Mouse (Mus musculus): ENCODE data around the gene Sgms1. TPM values are rescaled to one million over a fixed set of nuclear protein-coding genes. Genes with fewer than 3 reads are reported as not detected.

Gene Sgms1
- polyA plus RNA-seq, 1 experiment from 2014 or later: 19.2 TPM

- no peak overlapping the region for H3K4me2 ChIP-seq (replicated peaks)
- DNase-seq (ENCODE audit: low spot score) (no peak), ATAC-seq (ENCODE audit: low FRiP score) (no peak)
- WGBS: 33% methylated on average over 6 of the region's 6 CpGs
- H3K36me3 ChIP-seq (replicated peaks; ENCODE audit: control insufficient read depth, insufficient read depth): no peaks in the 10 kb centered on the region
- peaks cover 8% of the 10 kb centered on the region; the same call in 1 of the 2 replicates for H3K4me1 ChIP-seq (replicated peaks; ENCODE audit: control insufficient read depth, insufficient read depth, low read length)
- no peaks in the 10 kb centered on the region for H3K27me3 ChIP-seq (ENCODE audit: control insufficient read depth, insufficient read depth, low read length)
- H3K4me3 ChIP-seq (replicated peaks; ENCODE audit: low read length): no peak overlapping the region
- no peak overlapping the region for H3K9ac ChIP-seq
- no peak overlapping the region for H3K27ac ChIP-seq
- H3K9me3 ChIP-seq (ENCODE audit: control insufficient read depth, low read length): no peaks in the 10 kb centered on the region
Observed at GRCm38 (mm10) chr19:32255429-32256185, 133.9 kb downstream of the Sgms1 start.

DNA sequence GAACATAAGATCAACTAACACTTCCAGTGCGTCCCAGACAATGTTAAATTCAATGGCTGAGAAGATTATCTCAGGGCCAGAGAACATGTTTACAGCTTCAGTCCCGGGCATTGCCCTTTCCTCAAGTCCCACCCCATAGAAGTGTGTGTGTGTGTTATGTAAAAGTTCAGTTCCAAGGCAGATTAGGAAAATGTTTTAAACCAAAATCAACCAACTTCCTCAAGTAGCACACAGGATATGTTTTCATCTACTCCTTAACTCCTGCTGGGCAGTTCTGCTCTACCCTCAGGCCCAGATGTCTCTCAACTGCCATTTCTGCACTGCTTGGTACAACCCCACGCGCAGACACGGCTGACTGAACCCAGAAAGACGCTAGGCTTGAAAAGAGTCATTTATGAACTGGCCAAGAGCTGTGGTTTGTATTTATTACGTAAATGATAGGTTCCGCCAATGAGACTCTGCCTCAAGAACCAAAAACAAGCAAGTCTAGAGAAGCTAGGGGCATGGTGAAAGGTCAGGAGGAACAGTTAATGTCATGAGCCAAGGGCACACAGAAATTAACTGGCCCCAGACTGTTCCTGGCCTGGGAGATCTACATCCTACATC is 134.7 kb downstream of the Sgms1 start:
- no peaks in the 10 kb centered on the region for H3K36me3 ChIP-seq (replicated peaks; ENCODE audit: control insufficient read depth, insufficient read depth)
- 53% methylated on average over 8 of the region's 8 CpGs for WGBS
- no peak overlapping the region for H3K4me3 ChIP-seq (replicated peaks; ENCODE audit: low read length)
- DNase-seq (ENCODE audit: low spot score): no peak
- ATAC-seq (ENCODE audit: low FRiP score): no peak
- no peak overlapping the region for H3K9ac ChIP-seq
- no peaks in the 10 kb centered on the region for H3K27me3 ChIP-seq (ENCODE audit: control insufficient read depth, insufficient read depth, low read length)
- peaks cover 8% of the 10 kb centered on the region; the same call in 1 of the 2 replicates for H3K4me1 ChIP-seq (replicated peaks; ENCODE audit: control insufficient read depth, insufficient read depth, low read length)
- no peaks in the 10 kb centered on the region for H3K9me3 ChIP-seq (ENCODE audit: control insufficient read depth, low read length)
- H3K4me2 ChIP-seq (replicated peaks): no peak overlapping the region
- peak overlapping the region; percentile 67 for H3K27ac ChIP-seq

DNA sequence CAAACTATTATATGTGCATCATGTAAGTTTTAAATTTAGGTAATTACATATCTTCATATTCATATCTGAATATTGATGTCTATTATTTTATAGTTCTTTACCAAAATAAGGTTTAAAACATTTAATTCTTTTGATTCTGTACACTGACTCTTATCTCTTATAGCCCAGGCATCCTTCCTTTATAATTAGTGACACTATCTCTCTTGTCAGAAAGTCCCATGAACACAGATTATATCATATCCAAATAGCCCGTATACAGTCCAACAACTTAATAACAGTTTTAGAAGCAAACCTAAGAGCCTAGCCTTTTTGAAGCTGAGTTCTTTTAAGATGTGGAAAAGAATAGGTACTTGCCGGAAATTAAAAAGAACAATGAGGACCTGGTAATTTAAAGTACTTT is 135.3 kb downstream of the Sgms1 start:
- Histone ChIP-seq H3K9me3 (ENCODE audit: control insufficient read depth, low read length) (no peaks in the 10 kb centered on the region), H3K36me3 (replicated peaks; ENCODE audit: control insufficient read depth, insufficient read depth) (no peaks in the 10 kb centered on the region), H3K9ac (no peak overlapping the region), H3K4me2 (replicated peaks) (no peak overlapping the region), H3K27ac (no peak overlapping the region), H3K4me3 (replicated peaks; ENCODE audit: low read length) (no peak overlapping the region), H3K4me1 (replicated peaks; ENCODE audit: control insufficient read depth, insufficient read depth, low read length) (peaks cover 8% of the 10 kb centered on the region; the same call in 1 of the 2 replicates), H3K27me3 (ENCODE audit: control insufficient read depth, insufficient read depth, low read length) (no peaks in the 10 kb centered on the region)
- DNase-seq (ENCODE audit: low spot score) (no peak), ATAC-seq (ENCODE audit: low FRiP score) (no peak)
- WGBS: 85% methylated on average over 2 of the region's 2 CpGs

GRCm38 (mm10) chr19:32252987-32253386 is 136.5 kb downstream of the Sgms1 start:
- no peak overlapping the region for H3K4me3 ChIP-seq (replicated peaks; ENCODE audit: low read length)
- no peaks in the 10 kb centered on the region for H3K36me3 ChIP-seq (replicated peaks; ENCODE audit: control insufficient read depth, insufficient read depth)
- no peak overlapping the region for H3K4me2 ChIP-seq (replicated peaks)
- H3K27me3 ChIP-seq (ENCODE audit: control insufficient read depth, insufficient read depth, low read length): no peaks in the 10 kb centered on the region
- ATAC-seq (ENCODE audit: low FRiP score): no peak
- H3K27ac ChIP-seq: no peak overlapping the region
- H3K9me3 ChIP-seq (ENCODE audit: control insufficient read depth, low read length): no peaks in the 10 kb centered on the region
- H3K4me1 ChIP-seq (replicated peaks; ENCODE audit: control insufficient read depth, insufficient read depth, low read length): peaks cover 8% of the 10 kb centered on the region; the same call in 1 of the 2 replicates
- no peak overlapping the region for H3K9ac ChIP-seq
- 90% methylated on average over 7 of the region's 7 CpGs for WGBS
- no peak for DNase-seq (ENCODE audit: low spot score)

- 70% methylated on average over 3 of the region's 3 CpGs for WGBS
- no peak for ATAC-seq (ENCODE audit: low FRiP score)
Observed at GRCm38 (mm10) chr19:32252451-32252850, 137.1 kb downstream of the Sgms1 start.

DNA sequence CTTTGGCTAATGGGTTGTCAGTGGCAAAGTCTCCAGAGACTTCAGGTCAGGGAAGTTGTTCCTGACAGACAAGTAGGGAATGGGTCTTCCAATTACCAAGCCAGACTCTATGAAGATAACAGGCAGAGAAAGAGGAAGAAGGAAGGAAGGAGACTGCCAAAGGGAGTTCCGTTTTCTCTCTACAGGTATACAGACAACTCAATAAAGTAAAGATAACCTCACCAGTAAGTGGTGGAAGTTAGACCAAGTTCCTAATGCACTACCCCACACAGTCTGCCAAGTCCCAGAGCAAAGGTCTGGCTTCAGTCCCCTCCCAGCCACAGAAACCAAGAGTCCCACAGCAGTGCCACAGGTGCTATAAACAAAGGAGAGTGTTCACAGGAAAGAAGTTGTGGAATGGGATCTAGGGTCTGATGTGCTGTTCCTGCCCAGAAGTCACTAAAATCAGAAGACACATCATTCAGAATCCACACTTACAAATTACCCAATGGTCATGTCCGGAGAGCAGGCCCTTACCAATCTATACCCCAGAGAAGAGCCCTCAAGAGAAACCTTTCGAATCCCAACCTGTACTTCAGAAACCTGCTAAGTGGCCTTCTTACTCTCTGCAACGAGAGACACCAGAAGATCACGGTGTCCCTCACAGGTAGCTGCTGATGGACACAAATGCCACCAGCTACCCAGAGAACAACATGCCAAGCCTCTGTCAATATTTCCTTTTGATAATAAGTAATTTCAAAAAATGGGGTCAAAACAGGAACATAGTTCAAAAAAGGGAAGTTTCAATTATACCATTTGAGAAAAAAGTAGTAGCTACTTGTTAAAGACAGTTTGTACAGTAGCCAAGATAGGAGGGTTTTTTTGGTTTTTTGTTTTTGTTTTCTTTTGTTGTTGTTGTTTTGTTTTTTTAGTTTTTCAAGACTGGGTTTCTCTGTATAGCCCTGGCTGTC is 140.1 kb downstream of the Sgms1 start:
- Histone ChIP-seq H3K27me3 (ENCODE audit: control insufficient read depth, insufficient read depth, low read length) (no peaks in the 10 kb centered on the region), H3K27ac (no peak overlapping the region), H3K36me3 (replicated peaks; ENCODE audit: control insufficient read depth, insufficient read depth) (no peaks in the 10 kb centered on the region), H3K4me3 (replicated peaks; ENCODE audit: low read length) (no peak overlapping the region), H3K9ac (no peak overlapping the region), H3K9me3 (ENCODE audit: control insufficient read depth, low read length) (no peaks in the 10 kb centered on the region), H3K4me1 (replicated peaks; ENCODE audit: control insufficient read depth, insufficient read depth, low read length) (no peaks in the 10 kb centered on the region), H3K4me2 (replicated peaks) (no peak overlapping the region)
- DNase-seq (ENCODE audit: low spot score): no peak
- ATAC-seq (ENCODE audit: low FRiP score): no peak
- 95% methylated on average over 5 of the region's 5 CpGs for WGBS

More at GRCm38 (mm10) chr19:32252451-32252850, 137.1 kb downstream of the Sgms1 start:
- H3K27me3 ChIP-seq (ENCODE audit: control insufficient read depth, insufficient read depth, low read length): no peaks in the 10 kb centered on the region
- no peaks in the 10 kb centered on the region for H3K9me3 ChIP-seq (ENCODE audit: control insufficient read depth, low read length)
- no peak for DNase-seq (ENCODE audit: low spot score)
- no peak overlapping the region for H3K4me3 ChIP-seq (replicated peaks; ENCODE audit: low read length)
- H3K4me2 ChIP-seq (replicated peaks): no peak overlapping the region
- peaks cover 8% of the 10 kb centered on the region; the same call in 1 of the 2 replicates for H3K4me1 ChIP-seq (replicated peaks; ENCODE audit: control insufficient read depth, insufficient read depth, low read length)
- H3K36me3 ChIP-seq (replicated peaks; ENCODE audit: control insufficient read depth, insufficient read depth): no peaks in the 10 kb centered on the region
- H3K27ac ChIP-seq: no peak overlapping the region
- no peak overlapping the region for H3K9ac ChIP-seq

GRCm38 (mm10) chr19:32244881-32245280 is 144.6 kb downstream of the Sgms1 start:
- H3K27me3 ChIP-seq (ENCODE audit: control insufficient read depth, insufficient read depth, low read length): no peaks in the 10 kb centered on the region

GRCm38 (mm10) chr19:32243246-32243645 is 146.3 kb downstream of the Sgms1 start:
- Histone ChIP-seq H3K9ac (no peak overlapping the region), H3K9me3 (ENCODE audit: control insufficient read depth, low read length) (no peaks in the 10 kb centered on the region), H3K4me3 (replicated peaks; ENCODE audit: low read length) (no peak overlapping the region), H3K36me3 (replicated peaks; ENCODE audit: control insufficient read depth, insufficient read depth) (no peaks in the 10 kb centered on the region), H3K27me3 (ENCODE audit: control insufficient read depth, insufficient read depth, low read length) (no peaks in the 10 kb centered on the region), H3K4me1 (replicated peaks; ENCODE audit: control insufficient read depth, insufficient read depth, low read length) (no peaks in the 10 kb centered on the region), H3K4me2 (replicated peaks) (no peak overlapping the region), H3K27ac (no peak overlapping the region)
- DNase-seq (ENCODE audit: low spot score): no peak
- WGBS: 89% methylated on average over 9 of the region's 9 CpGs
- ATAC-seq (ENCODE audit: low FRiP score): no peak

More at GRCm38 (mm10) chr19:32244881-32245280, 144.6 kb downstream of the Sgms1 start:
- Histone ChIP-seq H3K27ac (no peak overlapping the region), H3K9ac (no peak overlapping the region), H3K4me2 (replicated peaks) (no peak overlapping the region), H3K4me1 (replicated peaks; ENCODE audit: control insufficient read depth, insufficient read depth, low read length) (no peaks in the 10 kb centered on the region), H3K4me3 (replicated peaks; ENCODE audit: low read length) (no peak overlapping the region), H3K9me3 (ENCODE audit: control insufficient read depth, low read length) (no peaks in the 10 kb centered on the region), H3K36me3 (replicated peaks; ENCODE audit: control insufficient read depth, insufficient read depth) (no peaks in the 10 kb centered on the region)
- ATAC-seq (ENCODE audit: low FRiP score): no peak
- 79% methylated on average over 4 of the region's 4 CpGs for WGBS
- no peak for DNase-seq (ENCODE audit: low spot score)

- H3K27ac ChIP-seq: no peak overlapping the region
- DNase-seq (ENCODE audit: low spot score): no peak
- H3K4me3 ChIP-seq (replicated peaks; ENCODE audit: low read length): no peak overlapping the region
- no peak overlapping the region for H3K9ac ChIP-seq
- no peaks in the 10 kb centered on the region for H3K9me3 ChIP-seq (ENCODE audit: control insufficient read depth, low read length)
- whole genome bisulfite sequencing: 90% methylated on average over 4 of the region's 4 CpGs
- H3K4me1 ChIP-seq (replicated peaks; ENCODE audit: control insufficient read depth, insufficient read depth, low read length): no peaks in the 10 kb centered on the region
- no peak overlapping the region for H3K4me2 ChIP-seq (replicated peaks)
- ATAC-seq (ENCODE audit: low FRiP score): no peak
- no peaks in the 10 kb centered on the region for H3K27me3 ChIP-seq (ENCODE audit: control insufficient read depth, insufficient read depth, low read length)
- no peaks in the 10 kb centered on the region for H3K36me3 ChIP-seq (replicated peaks; ENCODE audit: control insufficient read depth, insufficient read depth)
Observed at GRCm38 (mm10) chr19:32242153-32242552, 147.4 kb downstream of the Sgms1 start.
